Mouse (Mus musculus): ENCODE measurements around the gene Crybg2. TPM values are rescaled to one million over a fixed set of nuclear protein-coding genes. Genes with fewer than 3 reads are reported as not detected.
A peak's percentile ranks its signal among the peaks of the same experiment; 100 is the strongest.

Crybg2 gene
- polyA plus RNA-seq, 1 experiment from 2014 or later = 6.6 TPM

DNA sequence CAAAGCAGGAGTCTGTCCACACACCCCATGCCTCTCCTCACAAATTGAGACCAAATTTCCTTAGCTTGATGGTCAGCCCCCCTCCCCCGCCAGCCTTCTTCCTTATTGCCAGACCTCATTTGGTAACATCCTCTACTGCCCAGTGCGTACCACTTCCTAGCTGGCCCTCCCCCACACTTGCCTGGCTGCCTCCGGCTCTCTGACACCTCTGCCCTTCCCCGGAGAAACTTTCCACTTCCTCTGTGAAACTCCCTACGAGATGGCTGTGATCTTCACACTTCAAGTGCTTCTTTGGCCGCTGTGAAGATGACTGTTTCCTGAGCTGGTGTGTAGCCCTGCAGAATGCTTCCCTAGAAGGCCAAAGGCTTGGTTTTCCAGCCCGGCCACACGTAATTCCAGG, 38.0 kb downstream of the Crybg2 start:
- H3K4me3 ChIP-seq (ENCODE audit: low read depth, low read length) = no peak overlapping the region
- H3K4me1 ChIP-seq (ENCODE audit: control insufficient read depth, insufficient read depth, low read length) = peaks cover 7% of the 10 kb centered on the region
- WGBS = 75% methylated on average over 8 of the region's 8 CpGs
- no peak overlapping the region for H3K9ac ChIP-seq (ENCODE audit: low read depth, low read length)
- H3K27ac ChIP-seq (ENCODE audit: low read length) = no peak overlapping the region
- no peak overlapping the region for H3K4me2 ChIP-seq (ENCODE audit: low read length)
- no peaks in the 10 kb centered on the region for H3K27me3 ChIP-seq (ENCODE audit: control insufficient read depth, insufficient read depth, low read depth, low read length)
- H3K9me3 ChIP-seq (replicated peaks; ENCODE audit: control insufficient read depth, low read length, poor library complexity, severe bottlenecking) = no peaks in the 10 kb centered on the region
- no peak for ATAC-seq
- no peaks in the 10 kb centered on the region for H3K36me3 ChIP-seq (ENCODE audit: control insufficient read depth, insufficient read depth, low read length)

DNA sequence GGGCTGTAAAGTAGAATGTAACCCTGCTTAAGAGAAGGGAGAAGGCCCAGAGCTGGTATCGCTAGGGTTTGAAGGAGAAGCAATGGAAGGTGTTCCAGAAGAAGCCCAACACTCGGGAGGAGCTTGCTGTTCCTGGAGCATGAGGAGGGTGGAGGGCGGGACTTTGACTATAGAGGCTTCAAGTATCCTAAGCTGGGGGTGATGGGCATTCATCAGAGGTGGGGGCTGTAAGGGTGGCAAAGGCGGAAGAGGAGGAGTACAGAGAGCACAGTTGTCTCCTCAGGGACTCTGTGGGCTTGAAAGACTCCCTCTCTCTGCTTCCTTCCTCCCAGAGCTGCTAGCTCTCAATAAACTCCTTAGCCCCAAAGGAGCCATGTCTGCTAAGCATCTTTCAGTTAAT, 39.6 kb downstream of the Crybg2 start:
- Histone ChIP-seq H3K9ac (ENCODE audit: low read depth, low read length) (no peak overlapping the region), H3K4me3 (ENCODE audit: low read depth, low read length) (no peak overlapping the region), H3K4me1 (ENCODE audit: control insufficient read depth, insufficient read depth, low read length) (peaks cover 7% of the 10 kb centered on the region), H3K36me3 (ENCODE audit: control insufficient read depth, insufficient read depth, low read length) (no peaks in the 10 kb centered on the region), H3K27me3 (ENCODE audit: control insufficient read depth, insufficient read depth, low read depth, low read length) (no peaks in the 10 kb centered on the region), H3K9me3 (replicated peaks; ENCODE audit: control insufficient read depth, low read length, poor library complexity, severe bottlenecking) (no peaks in the 10 kb centered on the region), H3K4me2 (ENCODE audit: low read length) (no peak overlapping the region), H3K27ac (ENCODE audit: low read length) (no peak overlapping the region)
- no peak for ATAC-seq
- 77% methylated on average over 4 of the region's 4 CpGs for WGBS

DNA sequence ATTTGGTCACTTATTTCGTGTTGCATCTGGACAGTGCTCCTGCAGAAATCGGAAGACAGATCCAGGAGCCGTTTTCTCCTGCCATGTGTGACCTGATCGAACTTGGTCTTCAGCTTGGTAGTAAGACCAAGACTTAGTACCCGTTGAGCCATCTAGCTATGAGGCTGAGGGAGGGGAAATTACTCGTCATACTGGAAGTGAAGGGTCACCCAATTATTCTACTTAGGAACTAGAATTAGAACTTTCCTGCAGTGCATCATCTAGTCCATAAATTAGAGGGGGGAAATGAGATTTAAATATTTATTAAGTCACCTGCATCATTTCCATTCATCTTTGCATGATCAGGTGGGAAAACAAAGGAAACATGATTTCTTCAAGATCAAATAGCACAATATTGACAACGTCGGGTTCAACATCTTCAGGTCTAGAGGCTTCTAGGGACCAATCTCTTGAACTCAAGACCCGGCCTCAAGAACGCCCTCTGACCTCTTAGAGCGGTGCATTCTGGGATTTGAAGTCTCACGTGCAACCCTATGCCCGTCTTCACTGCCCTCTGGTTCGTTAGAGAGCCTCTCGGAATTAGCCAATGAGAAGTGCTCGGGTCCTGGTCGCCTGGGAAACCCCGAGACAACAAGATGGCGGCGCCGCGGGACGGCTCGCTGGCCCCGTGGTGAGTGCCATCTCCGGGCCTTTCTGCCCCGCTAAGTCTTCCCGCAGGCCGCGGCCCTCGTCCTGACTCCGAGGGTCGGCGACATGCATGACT, 41.5 kb downstream of the Crybg2 start, which contains the start of gene Ubxn11:
Gene Ubxn11, plus strand, starts transcription at position 592 of the 763 bp plus-strand sequence.
- ATAC-seq = peak; percentile 98
- Histone ChIP-seq H3K36me3 (ENCODE audit: control insufficient read depth, insufficient read depth, low read length) (no peaks in the 10 kb centered on the region), H3K4me3 (ENCODE audit: low read depth, low read length) (peak within 1 kb of the TSS; percentile 73), H3K4me2 (ENCODE audit: low read length) (peak within 1 kb of the TSS; percentile 64), H3K27me3 (ENCODE audit: control insufficient read depth, insufficient read depth, low read depth, low read length) (no peaks in the 10 kb centered on the region), H3K9me3 (replicated peaks; ENCODE audit: control insufficient read depth, low read length, poor library complexity, severe bottlenecking) (no peaks in the 10 kb centered on the region), H3K27ac (ENCODE audit: low read length) (0 out of 2 replicates have a peak within 1 kb of the TSS, but pooled peaks have one; percentile 58), H3K9ac (ENCODE audit: low read depth, low read length) (peak within 1 kb of the TSS; percentile 70), H3K4me1 (ENCODE audit: control insufficient read depth, insufficient read depth, low read length) (peaks cover 7% of the 10 kb centered on the region)
- WGBS = 17% methylated on average over 34 of the region's 34 CpGs

DNA sequence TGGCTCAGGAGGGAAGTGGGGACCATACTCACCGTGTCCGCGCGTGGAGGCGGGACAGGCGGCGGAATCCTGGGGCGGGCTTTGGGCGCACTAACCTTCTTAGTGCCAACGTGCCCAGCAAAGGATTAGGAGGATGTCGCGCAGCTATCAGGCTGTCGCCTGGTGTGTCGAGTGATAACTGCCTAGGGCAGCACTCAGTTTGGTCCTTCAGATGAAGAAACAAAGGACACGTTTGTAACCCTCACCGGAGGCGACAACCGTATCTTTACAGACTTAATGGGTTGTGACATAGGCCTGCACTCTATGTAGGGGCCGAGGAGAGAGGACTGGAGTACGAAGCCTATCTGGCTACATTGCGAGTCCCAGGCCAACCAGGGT, 42.1 kb downstream of the Crybg2 start:
- 3% methylated on average over 21 of the region's 21 CpGs for WGBS

DNA sequence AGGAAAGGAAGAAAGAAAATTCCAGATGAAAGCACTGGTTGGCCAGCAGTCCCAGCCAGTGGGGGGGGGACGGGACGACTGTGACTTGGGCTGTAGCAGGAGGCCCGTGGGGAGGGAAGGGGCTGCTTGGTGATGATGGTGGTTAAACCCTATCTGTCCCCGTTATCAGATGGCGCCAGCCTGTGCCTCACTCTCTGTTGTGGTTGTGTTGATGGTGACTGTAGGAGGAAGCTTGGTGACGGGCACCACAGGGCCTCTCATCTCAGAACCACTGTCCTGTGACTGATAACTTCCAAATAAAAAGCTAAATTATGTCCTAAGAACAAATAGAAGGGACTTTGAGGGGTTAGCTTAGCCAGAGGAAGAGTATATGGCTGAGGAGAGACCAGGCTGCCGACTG, 45.5 kb downstream of the Crybg2 start:
- WGBS = 81% methylated on average over 7 of the region's 7 CpGs
- no peak for ATAC-seq
- Histone ChIP-seq H3K4me3 (ENCODE audit: low read depth, low read length) (no peak overlapping the region), H3K27ac (ENCODE audit: low read length) (no peak overlapping the region), H3K4me1 (ENCODE audit: control insufficient read depth, insufficient read depth, low read length) (peaks cover 7% of the 10 kb centered on the region), H3K9me3 (replicated peaks; ENCODE audit: control insufficient read depth, low read length, poor library complexity, severe bottlenecking) (no peaks in the 10 kb centered on the region), H3K4me2 (ENCODE audit: low read length) (no peak overlapping the region), H3K9ac (ENCODE audit: low read depth, low read length) (no peak overlapping the region), H3K36me3 (ENCODE audit: control insufficient read depth, insufficient read depth, low read length) (no peaks in the 10 kb centered on the region), H3K27me3 (ENCODE audit: control insufficient read depth, insufficient read depth, low read depth, low read length) (no peaks in the 10 kb centered on the region)

More for the DNA sequence above, 42.1 kb downstream of the Crybg2 start:
- no peaks in the 10 kb centered on the region for H3K9me3 ChIP-seq (replicated peaks; ENCODE audit: control insufficient read depth, low read length, poor library complexity, severe bottlenecking)
- 0 out of 2 replicates have a peak overlapping the region, but pooled peaks have one; percentile 58 for H3K27ac ChIP-seq (ENCODE audit: low read length)
- peaks cover 7% of the 10 kb centered on the region for H3K4me1 ChIP-seq (ENCODE audit: control insufficient read depth, insufficient read depth, low read length)
- H3K9ac ChIP-seq (ENCODE audit: low read depth, low read length) = peak overlapping the region; percentile 70
- peak; percentile 73 for ATAC-seq
- H3K4me2 ChIP-seq (ENCODE audit: low read length) = peak overlapping the region; percentile 64
- peak overlapping the region; percentile 73 for H3K4me3 ChIP-seq (ENCODE audit: low read depth, low read length)
- H3K36me3 ChIP-seq (ENCODE audit: control insufficient read depth, insufficient read depth, low read length) = no peaks in the 10 kb centered on the region
- H3K27me3 ChIP-seq (ENCODE audit: control insufficient read depth, insufficient read depth, low read depth, low read length) = no peaks in the 10 kb centered on the region

DNA sequence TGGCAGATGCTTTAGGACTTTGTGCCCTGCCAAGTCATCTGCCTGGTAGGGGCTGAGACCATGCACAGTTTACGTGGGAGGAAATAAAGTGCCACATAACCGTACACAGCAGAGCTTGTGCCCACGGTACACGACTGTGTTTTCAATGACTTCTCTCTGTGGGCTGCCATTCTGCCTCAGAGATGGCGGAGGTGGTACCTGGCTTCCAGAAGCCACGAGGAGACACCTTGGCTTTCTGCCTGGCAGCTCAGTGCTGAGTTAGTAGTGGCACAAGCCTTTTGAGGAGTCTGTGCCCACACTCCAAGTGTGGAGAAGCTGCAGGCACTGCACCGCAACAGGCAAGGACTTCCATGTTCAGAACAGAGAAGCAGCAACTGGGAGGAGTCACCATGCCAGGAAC, 47.1 kb downstream of the Crybg2 start:
- no peak overlapping the region for H3K4me2 ChIP-seq (ENCODE audit: low read length)
- no peak for ATAC-seq

DNA sequence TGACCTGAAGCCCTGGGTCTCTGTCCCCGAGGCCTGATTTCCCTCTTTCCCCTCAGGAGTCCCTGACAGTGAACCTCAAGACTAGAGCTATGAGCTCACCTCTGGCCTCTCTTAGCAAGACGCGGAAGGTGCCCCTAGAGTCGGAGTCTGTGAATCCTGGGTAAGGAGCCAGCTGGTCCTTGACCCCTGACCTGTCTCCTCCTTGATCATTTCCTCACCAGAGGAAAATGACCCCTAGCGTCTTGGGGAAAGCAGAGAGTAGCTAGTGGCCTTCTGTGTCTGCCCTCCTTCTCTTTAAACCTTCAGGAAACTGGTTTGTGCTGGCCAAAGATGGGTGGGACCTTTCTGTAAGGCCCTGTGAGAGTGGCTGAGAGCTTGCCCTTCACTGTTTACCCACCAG, 47.6 kb downstream of the Crybg2 start:
- Histone ChIP-seq H3K36me3 (ENCODE audit: control insufficient read depth, insufficient read depth, low read length) (no peaks in the 10 kb centered on the region), H3K9ac (ENCODE audit: low read depth, low read length) (no peak overlapping the region), H3K4me1 (ENCODE audit: control insufficient read depth, insufficient read depth, low read length) (peaks cover 2% of the 10 kb centered on the region), H3K27ac (ENCODE audit: low read length) (no peak overlapping the region), H3K4me2 (ENCODE audit: low read length) (no peak overlapping the region), H3K4me3 (ENCODE audit: low read depth, low read length) (no peak overlapping the region), H3K9me3 (replicated peaks; ENCODE audit: control insufficient read depth, low read length, poor library complexity, severe bottlenecking) (no peaks in the 10 kb centered on the region), H3K27me3 (ENCODE audit: control insufficient read depth, insufficient read depth, low read depth, low read length) (no peaks in the 10 kb centered on the region)
- WGBS = 70% methylated on average over 5 of the region's 5 CpGs
- ATAC-seq = no peak

More for the DNA sequence above, 47.1 kb downstream of the Crybg2 start:
- WGBS = 88% methylated on average over 7 of the region's 7 CpGs
- Histone ChIP-seq H3K4me3 (ENCODE audit: low read depth, low read length) (no peak overlapping the region), H3K27me3 (ENCODE audit: control insufficient read depth, insufficient read depth, low read depth, low read length) (no peaks in the 10 kb centered on the region), H3K4me1 (ENCODE audit: control insufficient read depth, insufficient read depth, low read length) (peaks cover 7% of the 10 kb centered on the region), H3K9me3 (replicated peaks; ENCODE audit: control insufficient read depth, low read length, poor library complexity, severe bottlenecking) (no peaks in the 10 kb centered on the region), H3K27ac (ENCODE audit: low read length) (no peak overlapping the region), H3K9ac (ENCODE audit: low read depth, low read length) (no peak overlapping the region), H3K36me3 (ENCODE audit: control insufficient read depth, insufficient read depth, low read length) (no peaks in the 10 kb centered on the region)

DNA sequence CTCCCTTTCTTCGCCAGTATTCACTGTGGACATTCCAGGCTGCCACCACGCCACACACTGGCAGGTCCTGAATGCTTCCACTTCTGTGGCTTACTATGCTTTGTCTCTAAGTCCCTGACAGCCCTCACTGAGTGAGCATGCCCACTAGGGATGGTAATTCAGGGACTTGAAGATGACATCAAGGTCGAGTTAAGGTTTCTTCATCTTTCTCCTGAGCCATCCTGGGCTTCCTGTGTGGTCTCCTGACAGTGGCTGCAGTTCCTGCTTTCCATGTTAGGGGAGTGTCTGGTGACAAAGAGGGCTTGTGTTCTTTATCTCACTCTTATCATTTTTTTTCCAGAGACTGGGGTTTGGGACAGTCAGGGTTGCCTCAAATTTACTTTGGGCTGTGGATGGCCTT, 50.0 kb downstream of the Crybg2 start:
- no peaks in the 10 kb centered on the region for H3K36me3 ChIP-seq (ENCODE audit: control insufficient read depth, insufficient read depth, low read length)
- no peak overlapping the region for H3K9ac ChIP-seq (ENCODE audit: low read depth, low read length)
- H3K9me3 ChIP-seq (replicated peaks; ENCODE audit: control insufficient read depth, low read length, poor library complexity, severe bottlenecking) = no peaks in the 10 kb centered on the region
- H3K27me3 ChIP-seq (ENCODE audit: control insufficient read depth, insufficient read depth, low read depth, low read length) = no peaks in the 10 kb centered on the region
- H3K4me2 ChIP-seq (ENCODE audit: low read length) = no peak overlapping the region
- 54% methylated on average over 3 of the region's 3 CpGs for WGBS
- no peak overlapping the region for H3K4me3 ChIP-seq (ENCODE audit: low read depth, low read length)
- no peak for ATAC-seq
- H3K27ac ChIP-seq (ENCODE audit: low read length) = no peak overlapping the region
- H3K4me1 ChIP-seq (ENCODE audit: control insufficient read depth, insufficient read depth, low read length) = no peaks in the 10 kb centered on the region

DNA sequence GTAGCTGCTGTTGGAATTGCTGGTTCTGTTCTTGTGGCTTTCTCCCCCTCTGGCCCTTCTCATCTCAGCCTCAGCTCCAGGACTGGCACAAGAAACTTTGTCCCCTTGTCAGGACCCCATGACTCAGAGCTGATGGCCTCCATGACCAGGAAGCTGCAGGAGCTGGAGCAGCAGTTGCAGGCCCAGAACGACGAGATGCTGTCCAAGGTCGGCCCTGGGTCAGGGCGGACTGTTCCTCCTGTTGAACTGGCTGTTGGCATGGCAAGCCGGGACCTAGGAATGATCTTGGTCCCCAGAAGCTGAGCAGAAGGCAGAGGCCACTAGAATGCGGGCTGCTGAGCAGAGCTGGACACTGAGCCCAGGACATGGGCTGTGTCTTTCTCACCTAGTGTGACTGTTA, 51.8 kb downstream of the Crybg2 start:
- Histone ChIP-seq H3K4me3 (ENCODE audit: low read depth, low read length) (no peak overlapping the region), H3K27me3 (ENCODE audit: control insufficient read depth, insufficient read depth, low read depth, low read length) (no peaks in the 10 kb centered on the region), H3K27ac (ENCODE audit: low read length) (no peak overlapping the region), H3K4me2 (ENCODE audit: low read length) (no peak overlapping the region), H3K9me3 (replicated peaks; ENCODE audit: control insufficient read depth, low read length, poor library complexity, severe bottlenecking) (no peaks in the 10 kb centered on the region), H3K36me3 (ENCODE audit: control insufficient read depth, insufficient read depth, low read length) (no peaks in the 10 kb centered on the region), H3K4me1 (ENCODE audit: control insufficient read depth, insufficient read depth, low read length) (no peaks in the 10 kb centered on the region), H3K9ac (ENCODE audit: low read depth, low read length) (no peak overlapping the region)
- WGBS = 89% methylated on average over 6 of the region's 6 CpGs
- ATAC-seq = no peak

Data from midbrain, embryonic 16.5 days (tissue).